Mouse (Mus musculus) CH12.LX (cell line): ENCODE measurements around the gene Naa80. TPM values are rescaled to one million over a fixed set of nuclear protein-coding genes. Genes with fewer than 3 reads are reported as not detected.

Experiments used
- DNase-seq: peaks from one replicate; pipeline ENCODE4 v3.0.0-alpha.2; 2013; ENCODE audit errors: extremely low read depth
- H3K27ac ChIP-seq: 2 replicates; pipeline ENCODE4 v1.5.1; 2012; ENCODE audit warnings: low read depth, mild to moderate bottlenecking, control low read depth, moderate library complexity; ENCODE audit not compliant: insufficient read depth
- H3K27me3 ChIP-seq: replicated peaks from 2 replicates; pipeline ENCODE3; 2012; ENCODE audit warnings: inconsistent platforms
- H3K36me3 ChIP-seq, 2 experiments: replicated peaks in 1 of 2; 2 replicates each; pipeline versions ENCODE3 to v1.6.1; 2012; ENCODE audit warnings: inconsistent platforms in 1 of 2, low read length in 1 of 2, mild to moderate bottlenecking in 1 of 2, mixed read lengths in 1 of 2, moderate library complexity in 1 of 2; ENCODE audit not compliant: control insufficient read depth in 1 of 2, insufficient read depth in 1 of 2
- H3K4me1 ChIP-seq, 2 experiments: 2 replicates each; pipeline ENCODE4 v1.6.1; 2012; ENCODE audit warnings: inconsistent platforms in 1 of 2, moderate library complexity in 1 of 2; ENCODE audit not compliant: insufficient read depth in 2 of 2, control insufficient read depth in 1 of 2
- H3K4me2 ChIP-seq: 2 replicates; pipeline ENCODE4 v1.6.1; 2012; ENCODE audit warnings: low read depth, mild to moderate bottlenecking, control low read depth; ENCODE audit not compliant: poor library complexity, insufficient read depth, severe bottlenecking
- H3K4me3 ChIP-seq, 3 experiments: fragments of 150-350 bp in 1 of 3; sonication (generic) in 1 of 3; replicated peaks in 1 of 3; 2 replicates each; pipeline versions ENCODE3 to v1.5.1; 2011 to 2012; ENCODE audit warnings: low read depth in 2 of 3, low read length in 2 of 3, mild to moderate bottlenecking in 2 of 3, moderate library complexity in 2 of 3, control low read depth in 1 of 3, improper control_type of control experiment in 1 of 3, inconsistent platforms in 1 of 3, mixed read lengths in 1 of 3; ENCODE audit not compliant: poor library complexity in 1 of 3
- H3K79me2 ChIP-seq: replicated peaks from 2 replicates; pipeline ENCODE4 v1.6.1; 2012; ENCODE audit warnings: mild to moderate bottlenecking, moderate library complexity; ENCODE audit not compliant: control insufficient read depth, poor library complexity, insufficient read depth, severe bottlenecking; ENCODE audit errors: extremely low read depth
- H3K9ac ChIP-seq: 2 replicates; pipeline ENCODE4 v1.6.1; 2012; ENCODE audit warnings: low read depth, mild to moderate bottlenecking, control low read depth, moderate library complexity; ENCODE audit not compliant: insufficient read depth
- H3K9me3 ChIP-seq: replicated peaks from 2 replicates; pipeline ENCODE3; 2012; ENCODE audit warnings: low read length, inconsistent platforms, mixed read lengths
- CHD1 ChIP-seq: IDR thresholded peaks from 2 replicates; pipeline ENCODE4 v1.6.1; 2012; ENCODE audit warnings: low read depth, low read length, improper control_type of control experiment, inconsistent platforms
- E2F4 ChIP-seq: IDR thresholded peaks from 2 replicates; pipeline ENCODE4 v1.6.1; 2011; ENCODE audit warnings: low read depth, low read length, improper control_type of control experiment; ENCODE audit not compliant: insufficient replicate concordance
- EP300 ChIP-seq: IDR thresholded peaks from 2 replicates; pipeline ENCODE4 v1.6.1; 2011; ENCODE audit warnings: low read length, improper control_type of control experiment
- GABPA ChIP-seq: IDR thresholded peaks from 2 replicates; pipeline ENCODE4 v1.6.1; 2012; ENCODE audit warnings: low read depth, low read length, improper control_type of control experiment, inconsistent platforms; ENCODE audit not compliant: insufficient replicate concordance
- JUN ChIP-seq: IDR thresholded peaks from 2 replicates; pipeline ENCODE4 v1.6.1; 2011; ENCODE audit warnings: low read depth, mild to moderate bottlenecking, low read length, improper control_type of control experiment, moderate library complexity; ENCODE audit not compliant: insufficient read depth
- MAX ChIP-seq: IDR thresholded peaks from 2 replicates; pipeline ENCODE4 v1.6.1; 2011; ENCODE audit warnings: low read length, improper control_type of control experiment
- NELFE ChIP-seq: IDR thresholded peaks from 2 replicates; pipeline ENCODE4 v1.6.1; 2011; ENCODE audit warnings: low read depth, low read length, improper control_type of control experiment
- NRF1 ChIP-seq: IDR thresholded peaks from 2 replicates; pipeline ENCODE4 v1.6.1; 2014; ENCODE audit warnings: low read depth, mild to moderate bottlenecking, inconsistent platforms, low read length, improper control_type of control experiment, moderate library complexity
- POLR2A ChIP-seq: IDR thresholded peaks from 2 replicates; pipeline ENCODE4 v1.6.1; 2011; ENCODE audit warnings: low read depth, mild to moderate bottlenecking, improper control_type of control experiment, low read length
- POLR2AphosphoS2 ChIP-seq: IDR thresholded peaks from 2 replicates; pipeline ENCODE4 v1.6.1; 2011; ENCODE audit warnings: low read depth, low read length, improper control_type of control experiment
- RAD21 ChIP-seq: IDR thresholded peaks from 2 replicates; pipeline ENCODE4 v1.6.1; 2011; ENCODE audit warnings: low read depth, mild to moderate bottlenecking, low read length, improper control_type of control experiment, moderate library complexity
- RCOR1 ChIP-seq: conservative IDR thresholded peaks from 2 replicates; pipeline ENCODE4 v1.6.1; 2012; ENCODE audit warnings: low read depth, mild to moderate bottlenecking, inconsistent platforms, low read length, improper control_type of control experiment
- SIN3A ChIP-seq: IDR thresholded peaks from 2 replicates; pipeline ENCODE4 v1.6.1; 2012; ENCODE audit warnings: low read length, improper control_type of control experiment, inconsistent platforms
- USF1 ChIP-seq: IDR thresholded peaks from 2 replicates; pipeline ENCODE4 v1.6.1; 2014; ENCODE audit warnings: low read depth, mild to moderate bottlenecking, inconsistent platforms, low read length, improper control_type of control experiment
- USF2 ChIP-seq: conservative IDR thresholded peaks from 2 replicates; pipeline ENCODE4 v1.6.1; 2011; ENCODE audit warnings: low read depth, low read length, improper control_type of control experiment
- dilution Hi-C: fragments of 300-500 bp; cut with MboI; formaldehyde crosslinking; loops from 2 replicates; pipeline ENCODE4 v1.14.3; 2020; ENCODE audit warnings: low sequenced_read_pairs; ENCODE audit not compliant: extremely low pct_unique_long_range_greater_than_20kb, extremely low pct_ligation_motif_present
- in situ Hi-C: fragments of 300-500 bp; cut with MboI; formaldehyde crosslinking; loops from 3 replicates; pipeline ENCODE4 v1.14.3; 2019; ENCODE audit warnings: low sequenced_read_pairs, low pct_ligation_motif_present, low pct_unique_long_range_greater_than_20kb, mixed read lengths
- polyA plus RNA-seq: library from polyadenylated mRNA; unstranded; fragments of >175 nt; gene quantifications from 2 replicates; pipeline ENCODE4 v1.2.1, GENCODE M21; 2012; ENCODE audit warnings: low read depth; ENCODE audit not compliant: insufficient read length
- total RNA-seq, 2 experiments: library from RNA; depleted of rRNA; stranded (reverse); fragments of 300-350 nt in 1 of 2; fragments of >200 nt in 1 of 2; gene quantifications; 2 replicates each; pipeline ENCODE4 v1.2.3; 2012 to 2014

Naa80 gene
- total and polyA plus RNA-seq, 3 experiments: 1.7 to 9.3 (median 4.8) TPM

DNA sequence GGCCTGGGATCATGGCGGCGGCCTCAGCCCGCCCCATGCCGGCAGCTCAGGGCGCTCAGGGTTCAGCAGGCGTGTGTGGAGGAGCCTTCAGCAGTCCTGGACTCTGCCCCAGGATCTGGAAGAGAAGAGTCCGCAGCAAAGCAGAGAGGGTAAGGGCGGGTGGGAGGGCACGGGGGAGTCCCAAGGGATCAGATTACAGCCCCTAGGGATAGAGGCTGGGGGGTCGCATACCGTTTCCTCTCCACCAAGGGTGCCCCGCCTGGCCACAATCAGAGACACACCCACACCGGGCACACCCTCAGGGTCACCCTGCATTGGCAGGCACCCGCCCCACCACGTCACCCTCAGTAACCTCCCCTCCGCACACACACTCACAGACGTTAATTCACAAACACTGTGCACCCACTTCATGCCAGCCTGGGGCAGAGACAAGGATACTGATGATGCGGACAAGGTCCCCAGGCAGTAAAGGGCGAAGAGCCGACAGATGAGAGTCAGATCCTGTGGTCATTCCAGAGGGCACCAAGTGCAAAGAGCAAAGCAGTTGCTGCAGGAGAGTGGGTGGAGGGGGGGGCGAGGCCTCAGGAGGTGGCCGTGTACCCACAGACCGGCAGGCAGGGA is 26.5 kb downstream of the Naa80 start:
- Histone ChIP-seq H3K9me3 (no peaks in the 10 kb centered on the region), H3K79me2 (no peaks in the 10 kb centered on the region), H3K27ac (no peak overlapping the region), H3K9ac (no peak overlapping the region), H3K4me3 (no peak overlapping the region), H3K4me1 (peaks cover 41 to 76% of the 10 kb centered on the region in 2 experiments), H3K27me3 (no peaks in the 10 kb centered on the region), H3K4me2 (no peak overlapping the region), H3K36me3 (peaks cover 0 to 16% of the 10 kb centered on the region in 2 experiments)
- in situ Hi-C loops: loop anchor here (5.0 kb wide), 1 partner anchor 37 kb away; no protein-coding TSS in a partner anchor
- DNase-seq: no peak
- no peak for TF ChIP-seq USF2
- TF ChIP-seq E2F4: no peak
- dilution Hi-C loops: no loop called here

DNA sequence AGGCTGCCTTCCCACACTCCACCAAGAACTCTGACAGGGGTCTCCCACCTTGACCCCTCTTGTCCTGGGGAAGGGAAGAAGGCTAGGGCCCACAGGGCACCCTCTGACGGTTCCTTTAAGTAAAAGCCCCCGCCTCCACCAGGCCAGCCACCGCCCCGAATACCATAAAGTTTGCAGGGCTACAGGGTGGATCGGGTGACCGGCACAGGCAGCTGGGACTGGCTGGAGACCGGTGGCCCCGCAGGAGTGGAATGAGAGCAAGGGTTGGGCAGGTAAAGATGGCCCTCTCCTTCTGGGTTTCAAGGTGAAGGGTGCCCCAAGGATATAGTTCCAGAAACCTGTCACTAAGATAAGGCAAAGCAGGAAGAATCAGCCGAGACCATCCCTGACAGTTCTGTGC is 27.9 kb downstream of the Naa80 start:
- dilution Hi-C loops: no loop called here
- no peak overlapping the region for H3K4me3 ChIP-seq
- in situ Hi-C loops: loop anchor here (5.0 kb wide), 1 partner anchor 36 kb away; no protein-coding TSS in a partner anchor
- no peak overlapping the region for H3K4me2 ChIP-seq
- H3K9me3 ChIP-seq: no peaks in the 10 kb centered on the region
- DNase-seq: no peak
- no peaks in the 10 kb centered on the region for H3K27me3 ChIP-seq
- H3K79me2 ChIP-seq: no peaks in the 10 kb centered on the region
- TF ChIP-seq JUN (no peak), NRF1 (no peak), USF2 (no peak), RCOR1 (no peak), CHD1 (no peak), SIN3A (no peak), POLR2A (no peak), RAD21 (no peak), USF1 (no peak), EP300 (no peak), POLR2AphosphoS2 (no peak), GABPA (no peak), MAX (no peak)
- TF ChIP-seq, all 38 proteins: peak for 0
- Histone ChIP-seq H3K9ac (no peak overlapping the region), H3K36me3 (peaks cover 0 to 2% of the 10 kb centered on the region in 2 experiments), H3K27ac (no peak overlapping the region), H3K4me1 (peaks cover 45 to 86% of the 10 kb centered on the region in 2 experiments)

DNA sequence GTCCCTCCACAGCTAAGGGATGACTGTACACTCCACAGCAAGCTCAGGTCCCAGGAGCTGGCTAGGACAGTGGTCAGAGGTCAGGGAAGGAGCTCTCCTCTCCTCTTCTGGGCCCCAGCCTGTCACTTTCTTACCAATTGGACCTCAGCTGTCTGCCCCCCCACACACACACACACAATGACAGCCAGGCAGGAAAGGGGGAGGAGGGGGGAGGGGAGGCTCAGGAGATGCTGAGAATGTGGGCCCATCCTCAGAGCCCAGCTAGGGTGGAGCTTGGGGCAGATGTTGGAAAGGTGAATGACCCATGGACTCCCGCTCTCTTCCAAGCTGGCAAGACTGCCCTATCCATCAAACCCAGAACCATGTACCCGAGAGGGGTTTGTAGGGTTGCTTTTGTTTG is 28.3 kb downstream of the Naa80 start:
- in situ Hi-C loops (loop anchor here (5.0 kb wide), 1 partner anchor 35 kb away; no protein-coding TSS in a partner anchor), dilution Hi-C loops (no loop called here)
- DNase-seq: no peak
- Histone ChIP-seq H3K27ac (no peak overlapping the region), H3K9ac (no peak overlapping the region), H3K4me2 (no peak overlapping the region), H3K9me3 (no peaks in the 10 kb centered on the region), H3K4me1 (peaks cover 46 to 86% of the 10 kb centered on the region in 2 experiments), H3K79me2 (no peaks in the 10 kb centered on the region), H3K27me3 (no peaks in the 10 kb centered on the region), H3K36me3 (no peaks in the 10 kb centered on the region), H3K4me3 (no peak overlapping the region)
- no peak for TF ChIP-seq CHD1
- no peak for TF ChIP-seq NELFE
- TF ChIP-seq JUN: no peak
- TF ChIP-seq RCOR1: no peak
